Mouse (Mus musculus) T-cell, adult 66 days (primary cell): ENCODE measurements around the gene Olfr583. TPM values are rescaled to one million over a fixed set of nuclear protein-coding genes. Genes with fewer than 3 reads are reported as not detected.

Experiments
- total RNA-seq, 2 experiments: library from RNA; stranded (reverse); gene quantifications; 3 replicates in 1 of 2; 4 replicates in 1 of 2; pipeline ENCODE4 v1.2.4; 2023

The Olfr583 gene
- total RNA-seq = not detected

GRCm38 (mm10) chr7:103051000-103051399 lies at the start of gene Olfr583:
Gene Olfr583 (plus strand): TSS chr7:103051300.

GRCm38 (mm10) chr7:103037724-103038123 lies 13.4 kb upstream of the Olfr583 start, which contains the start of gene Olfr582:
Gene Olfr582 (plus strand): TSS chr7:103038024.

DNA sequence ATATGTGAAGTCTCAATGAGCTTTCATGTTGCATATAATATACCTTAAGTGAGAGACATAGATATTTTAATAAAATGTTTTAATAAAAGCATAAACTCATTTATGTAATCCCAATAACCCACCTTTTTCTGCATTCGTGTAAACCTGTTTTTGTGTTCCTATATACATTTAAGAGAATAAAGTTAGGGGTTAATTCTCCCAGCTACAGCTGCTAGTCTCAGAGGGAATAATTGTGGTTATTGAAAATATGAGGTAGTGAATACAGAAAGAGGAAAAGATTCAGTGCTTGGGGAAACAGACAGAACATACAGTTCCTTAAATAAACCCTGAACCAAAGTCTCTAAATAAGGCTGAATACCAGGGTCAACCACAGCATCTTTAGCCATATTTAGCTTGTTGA lies 30.5 kb downstream of the Olfr583 start, which contains the start of gene Olfr584:
TSS of gene Olfr584 (plus strand) at position 301 of the 400 bp plus-strand sequence.

GRCm38 (mm10) chr7:103097420-103097819 lies 46.3 kb downstream of the Olfr583 start, which contains the start of gene Olfr585:
Gene Olfr585 (plus strand): TSS chr7:103097720.

Other genes with a start within 250 kb of the Olfr583 start
- not detected for gene Olfr564, start 247.8 kb upstream of the Olfr583 start, total RNA-seq
- gene Olfr566, start 192.5 kb upstream of the Olfr583 start, total RNA-seq = not detected
- not detected for gene Olfr568, start 174.2 kb upstream of the Olfr583 start, total RNA-seq
- gene Olfr569, start 160.4 kb upstream of the Olfr583 start, total RNA-seq = not detected
- gene Olfr570, start 156.7 kb upstream of the Olfr583 start, total RNA-seq = not detected
- gene Olfr571, start 133.8 kb upstream of the Olfr583 start, total RNA-seq = under 1 TPM; 0.12 to 0.17 TPM
- gene Olfr572, start 126.9 kb upstream of the Olfr583 start, total RNA-seq = not detected
- not detected for gene Olfr573-ps1, start 108.7 kb upstream of the Olfr583 start, total RNA-seq
- not detected for gene Olfr574, start 102.8 kb upstream of the Olfr583 start, total RNA-seq
- gene Olfr575, start 92.5 kb upstream of the Olfr583 start, total RNA-seq = not detected
- gene Olfr576, start 88.6 kb upstream of the Olfr583 start, total RNA-seq = not detected
- gene Olfr577, start 75.4 kb upstream of the Olfr583 start, total RNA-seq = not detected
- not detected for gene Olfr578, start 62.0 kb upstream of the Olfr583 start, total RNA-seq
- gene Olfr582, start 13.3 kb upstream of the Olfr583 start, total RNA-seq = not detected
- gene Olfr584, start 30.6 kb downstream of the Olfr583 start, total RNA-seq = not detected
- not detected for gene Olfr585, start 46.4 kb downstream of the Olfr583 start, total RNA-seq
- not detected for gene Olfr586, start 74.3 kb downstream of the Olfr583 start, total RNA-seq
- not detected for gene Olfr588-ps1, start 89.6 kb downstream of the Olfr583 start, total RNA-seq
- not detected for gene Olfr589, start 105.1 kb downstream of the Olfr583 start, total RNA-seq
- gene Olfr591, start 127.0 kb downstream of the Olfr583 start, total RNA-seq = not detected
- not detected for gene Olfr592, start 133.5 kb downstream of the Olfr583 start, total RNA-seq
- gene Olfr593, start 160.6 kb downstream of the Olfr583 start, total RNA-seq = not detected
- not detected for gene Olfr594, start 165.7 kb downstream of the Olfr583 start, total RNA-seq
- gene Usp17ld, start 201.2 kb downstream of the Olfr583 start, total RNA-seq = not detected